ENCODE assay signal across 34 mouse cellular contexts in the genomic region with DNA sequence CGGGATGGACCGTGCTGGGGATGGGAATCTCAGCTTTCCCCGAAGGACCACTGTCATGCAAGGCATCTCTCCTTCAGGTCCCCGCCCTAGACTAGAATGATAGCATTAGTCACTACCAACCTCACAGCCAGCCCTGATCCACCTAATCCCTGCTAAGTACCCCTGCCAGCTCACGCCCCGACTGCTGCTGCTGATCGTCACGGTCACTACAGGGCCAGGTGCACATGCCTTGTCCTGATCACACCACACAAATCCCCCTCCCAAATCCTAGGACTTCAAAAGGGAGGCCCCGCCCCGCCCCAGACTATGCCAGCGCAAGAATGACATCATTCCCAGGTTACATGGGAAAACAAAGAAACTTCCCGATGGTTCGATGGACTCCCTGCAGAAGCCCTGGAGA. TPM values are rescaled to one million over a fixed set of nuclear protein-coding genes. Genes with fewer than 3 reads are reported as not detected.
DNase-seq lines count a peak whose midpoint lies in the region; ATAC-seq and TF ChIP-seq lines count a peak whose summit lies in the region.
"Had no signal": no experiment of that assay in that cellular context is flagged by ENCODE, and none has a peak within 500 bp of the region (broad histone marks: within the 10 kb centered on the region; RNA-seq: fewer than 3 reads in every experiment).

No protein-coding gene starts in this region.

- H3K27ac ChIP-seq in gastrocnemius, adult 2 months = no peak overlapping the region
- no peak overlapping the region for H3K27ac ChIP-seq in intestine, embryonic 14.5 days (ENCODE audit: low read depth)
- no peak overlapping the region for H3K27ac ChIP-seq in intestine, embryonic 16.5 days (ENCODE audit: low read length)
- H3K27ac ChIP-seq: embryonic facial prominence, embryonic 15.5 days; forebrain, embryonic 13.5 days; heart, embryonic 13.5 days; hindbrain, embryonic 10.5 days; hindbrain, embryonic 15.5 days; kidney, postnatal 0 days; liver, embryonic 15.5 days; lung, embryonic 15.5 days; midbrain, embryonic 13.5 days had no signal

- H3K27me3 ChIP-seq in intestine, embryonic 14.5 days (replicated peaks; ENCODE audit: control insufficient read depth, insufficient read depth, low read length) = no peaks in the 10 kb centered on the region
- no peaks in the 10 kb centered on the region for H3K27me3 ChIP-seq in intestine, embryonic 16.5 days (replicated peaks; ENCODE audit: control insufficient read depth, insufficient read depth, low read length)
- H3K27me3 ChIP-seq: embryonic facial prominence, embryonic 15.5 days; hindbrain, embryonic 15.5 days; lung, embryonic 15.5 days; midbrain, embryonic 13.5 days had no signal

- H3K4me3 ChIP-seq in gastrocnemius, adult 2 months = no peak overlapping the region
- H3K4me3 ChIP-seq in intestine, embryonic 14.5 days (ENCODE audit: low read depth, low read length) = no peak overlapping the region
- H3K4me3 ChIP-seq in intestine, embryonic 16.5 days (ENCODE audit: low read length) = no peak overlapping the region
- H3K4me3 ChIP-seq: embryonic facial prominence, embryonic 15.5 days; forebrain, embryonic 13.5 days; heart, embryonic 13.5 days; hindbrain, embryonic 10.5 days; hindbrain, embryonic 15.5 days; liver, embryonic 15.5 days; lung, embryonic 15.5 days; megakaryocyte, embryonic 14.5 days; midbrain, embryonic 13.5 days had no signal

- WGBS in intestine, embryonic 14.5 days = 91% methylated on average over 13 of the region's 13 CpGs
- 92% methylated on average over 13 of the region's 13 CpGs for WGBS in intestine, embryonic 16.5 days

- intact Hi-C loops in gastrocnemius, adult 2 months (cut with DNase I) = loop anchor here (5.0 kb wide), 1 partner anchor 44 kb away; no protein-coding TSS in a partner anchor

- ATAC-seq in intestine, embryonic 14.5 days (replicated peaks; ENCODE audit: low FRiP score, low TSS enrichment, low read depth) = no peak
- ATAC-seq in intestine, embryonic 16.5 days = no peak
- ATAC-seq: forebrain, embryonic 13.5 days; inflammation-experienced regulatory T-cells, adult 6 months; midbrain, embryonic 13.5 days had no signal

- H3K9me3 ChIP-seq in intestine, embryonic 14.5 days (ENCODE audit: control insufficient read depth, low read length) = peaks cover 6% of the 10 kb centered on the region; the same call in 1 of the 2 replicates
- H3K9me3 ChIP-seq in intestine, embryonic 16.5 days (ENCODE audit: control insufficient read depth, low read length) = peaks cover 4% of the 10 kb centered on the region; the same call in 1 of the 2 replicates
- H3K9me3 ChIP-seq: embryonic facial prominence, embryonic 15.5 days; hindbrain, embryonic 15.5 days; lung, embryonic 15.5 days had no signal

- no peak overlapping the region for H3K9ac ChIP-seq in intestine, embryonic 14.5 days (ENCODE audit: low read length)
- no peak overlapping the region for H3K9ac ChIP-seq in intestine, embryonic 16.5 days (ENCODE audit: low read depth, low read length)
- H3K9ac ChIP-seq: embryonic facial prominence, embryonic 15.5 days; forebrain, embryonic 13.5 days; heart, embryonic 13.5 days; hindbrain, embryonic 15.5 days; liver, embryonic 15.5 days; lung, embryonic 15.5 days; midbrain, embryonic 13.5 days had no signal

- H3K4me1 ChIP-seq in intestine, embryonic 14.5 days (replicated peaks; ENCODE audit: control insufficient read depth, insufficient read depth, low read length) = no peaks in the 10 kb centered on the region
- peaks cover 13% of the 10 kb centered on the region for H3K4me1 ChIP-seq in intestine, embryonic 16.5 days (ENCODE audit: control insufficient read depth, insufficient read depth, low read length)
- H3K4me1 ChIP-seq: embryonic facial prominence, embryonic 15.5 days; heart, embryonic 13.5 days; hindbrain, embryonic 15.5 days; lung, embryonic 15.5 days had no signal

- no peaks in the 10 kb centered on the region for H3K36me3 ChIP-seq in intestine, embryonic 14.5 days (ENCODE audit: control insufficient read depth, insufficient read depth, low read length)
- H3K36me3 ChIP-seq in intestine, embryonic 16.5 days (ENCODE audit: control insufficient read depth, insufficient read depth, low read length) = no peaks in the 10 kb centered on the region
- H3K36me3 ChIP-seq: embryonic facial prominence, embryonic 15.5 days; heart, embryonic 13.5 days; hindbrain, embryonic 10.5 days; hindbrain, embryonic 15.5 days; liver, embryonic 15.5 days; lung, embryonic 15.5 days; midbrain, embryonic 13.5 days had no signal

- TF ChIP-seq CTCF in gastrocnemius, adult 2 months (IDR thresholded peaks at IDR 0.05) = no peak

- no peak overlapping the region for H3K4me2 ChIP-seq in intestine, embryonic 14.5 days (ENCODE audit: low read length)
- H3K4me2 ChIP-seq in intestine, embryonic 16.5 days (ENCODE audit: low read depth, low read length) = no peak overlapping the region
- H3K4me2 ChIP-seq: embryonic facial prominence, embryonic 15.5 days; forebrain, embryonic 13.5 days; heart, embryonic 13.5 days; hindbrain, embryonic 15.5 days; liver, embryonic 15.5 days; lung, embryonic 15.5 days; midbrain, embryonic 13.5 days had no signal

- DNase-seq in gastrocnemius, adult 2 months = peak; percentile 14
- no peak for DNase-seq in gastrocnemius, postnatal 4 days (ENCODE audit: low spot score in 2 of 2)
- peak; percentile 32 for DNase-seq in intestine, embryonic 14.5 days (ENCODE audit: low spot score)
- DNase-seq in right cerebral cortex, postnatal 4 days = peak; percentile 1
- no peak for DNase-seq in right cerebral cortex, postnatal 14 days
- peak; percentile 67 for DNase-seq in retina, postnatal 1 day
- no peak for DNase-seq in lung, postnatal 10 days
- DNase-seq: adrenal gland, postnatal 25 days; cerebellum, adult 11-12 months; cerebellum, postnatal 10 days; heart, adult 18-20 months; heart, postnatal 10 days; kidney, adult 2 months; layer of hippocampus, postnatal 36 days; left cerebral cortex, postnatal 4 days; lung, postnatal 4 days; thymus, adult 18-20 months; thymus, postnatal 25 days had no signal

RNA-seq across cellular contexts. Expression of gene Padi2, which starts 24.4 kb away (rescaled TPM):
- 100 to 1,000 TPM in 1 of 2 experiments, 10 to 100 TPM in 1; 77.0 to 273 TPM for total RNA-seq in gastrocnemius, adult 2 months (2021)
- 10 to 100 TPM; 73.9 to 78.5 TPM for total RNA-seq in gastrocnemius, postnatal 4 days (2021)
- 1.9 and 2.5 TPM in 2 replicates for polyA plus RNA-seq in intestine, embryonic 14.5 days (2014; fragmentation: Nextera tagmentation; extraction: Ambion mirVana)
- 3.0 and 3.5 TPM in 2 replicates for polyA plus RNA-seq in intestine, embryonic 16.5 days (2015; fragmentation: Nextera tagmentation; extraction: Ambion mirVana)

RNA-seq across cellular contexts. Expression of gene Padi1, which starts 36.2 kb away (rescaled TPM):
- total RNA-seq in gastrocnemius, adult 2 months (2021) = under 1 TPM in 1 of 2 experiments, not detected in 1; 0.22 TPM
- total RNA-seq in gastrocnemius, postnatal 4 days (2021) = not detected
- 0.16 TPM in 1 of 2 replicates, not detected in the other for polyA plus RNA-seq in intestine, embryonic 14.5 days (2014; fragmentation: Nextera tagmentation; extraction: Ambion mirVana)
- 0.28 and 0.43 TPM in 2 replicates for polyA plus RNA-seq in intestine, embryonic 16.5 days (2015; fragmentation: Nextera tagmentation; extraction: Ambion mirVana)
- total RNA-seq: adrenal gland, adult 18-20 months; adrenal gland, postnatal 25 days; common myeloid progenitor, adult 5-6 weeks; heart, postnatal 10 days; layer of hippocampus, postnatal 36 days had no signal
- polyA plus RNA-seq: forebrain, embryonic 13.5 days; midbrain, embryonic 13.5 days; neural tube, embryonic 14.5 days; small intestine, adult 2 months had no signal

Comparison
In these comparisons a context has a peak if more than half of its experiments do, and no peak if none do; other contexts are left out.
1. DNase-seq: peak in gastrocnemius, adult 2 months (single experiment), intestine, embryonic 14.5 days (single experiment), right cerebral cortex, postnatal 4 days (single experiment) and retina, postnatal 1 day (single experiment); none in gastrocnemius, postnatal 4 days (0 of 2), right cerebral cortex, postnatal 14 days (single experiment) and lung, postnatal 10 days (single experiment).